Mouse (Mus musculus): Measurements from ENCODE around the gene Slc7a5.

Gene Slc7a5

GRCm38 (mm10) chr8:121907587-121908248 is at the start of gene Slc7a5:
Gene Slc7a5 (minus strand): TSS chr8:121907694.
- DNase-seq, result peak; percentile 96

GRCm38 (mm10) chr8:121955825-121956500 is 48.5 kb upstream of the Slc7a5 start:
- no peak for DNase-seq

GRCm38 (mm10) chr8:121954981-121955555 is 47.6 kb upstream of the Slc7a5 start:
- no peak for DNase-seq

- no peak for DNase-seq
Measured at GRCm38 (mm10) chr8:121953821-121954545, 46.5 kb upstream of the Slc7a5 start.

GRCm38 (mm10) chr8:121952800-121953199 is 45.3 kb upstream of the Slc7a5 start:
- DNase-seq, result peak; percentile 46

- DNase-seq, result peak; percentile 60
Measured at GRCm38 (mm10) chr8:121952122-121952521, 44.6 kb upstream of the Slc7a5 start.

GRCm38 (mm10) chr8:121951656-121952009 is 44.1 kb upstream of the Slc7a5 start:
- peak; percentile 72 for DNase-seq

- peak; percentile 80 for DNase-seq
Measured at GRCm38 (mm10) chr8:121950749-121951655, 43.5 kb upstream of the Slc7a5 start.

GRCm38 (mm10) chr8:121949941-121950748 is 42.7 kb upstream of the Slc7a5 start:
- DNase-seq, result peak; percentile 99

GRCm38 (mm10) chr8:121949222-121949800 is 41.8 kb upstream of the Slc7a5 start, which contains the start of gene Banp:
Gene Banp (plus strand): TSS chr8:121949750.
- no peak for DNase-seq

GRCm38 (mm10) chr8:121948321-121949145 is 41.0 kb upstream of the Slc7a5 start:
- DNase-seq, result peak; percentile 69

GRCm38 (mm10) chr8:121947753-121948141 is 40.3 kb upstream of the Slc7a5 start:
- DNase-seq, result peak; percentile 78

GRCm38 (mm10) chr8:121947047-121947752 is 39.7 kb upstream of the Slc7a5 start:
- DNase-seq, result peak; percentile 50

GRCm38 (mm10) chr8:121946351-121946750 is 38.9 kb upstream of the Slc7a5 start:
- no peak for DNase-seq

- no peak for DNase-seq
Measured at GRCm38 (mm10) chr8:121944831-121945230, 37.3 kb upstream of the Slc7a5 start, which contains the start of gene Car5a. Gene Car5a (minus strand): TSS chr8:121944904.

- no peak for DNase-seq
Measured at GRCm38 (mm10) chr8:121943716-121944115, 36.2 kb upstream of the Slc7a5 start.

- no peak for DNase-seq
Measured at GRCm38 (mm10) chr8:121943057-121943540, 35.6 kb upstream of the Slc7a5 start.

- DNase-seq, result no peak
Measured at GRCm38 (mm10) chr8:121938732-121939131, 31.2 kb upstream of the Slc7a5 start.

- DNase-seq, result no peak
Measured at GRCm38 (mm10) chr8:121936391-121936790, 28.9 kb upstream of the Slc7a5 start.

Data from cerebellum, adult 9-10 months (tissue).